Mouse (Mus musculus) megakaryocyte, embryonic 14.5 days (primary cell): ENCODE results near the gene 5031439G07Rik.

ENCODE experiments used
- FLI1 ChIP-seq: IDR thresholded peaks from 2 replicates; pipeline ENCODE4 v1.6.1; 2012; ENCODE audit warnings: low read length, inconsistent platforms, mixed read lengths
- GATA1 ChIP-seq: IDR thresholded peaks from 3 replicates; pipeline ENCODE4 v1.6.1; 2012; ENCODE audit warnings: mixed read lengths, low read length, inconsistent platforms, borderline replicate concordance

- TF ChIP-seq GATA1 (no peak), FLI1 (no peak)
These were observed 15.3 kb downstream of the 5031439G07Rik start for GRCm38 (mm10) chr15:84972860-84973543.
